Mouse (Mus musculus) C2C12 (cell line): ENCODE data around the gene Pdcd2l.

Source experiments
- CEBPB ChIP-seq: IDR thresholded peaks from one replicate; pipeline ENCODE4 v1.6.1; 2011; ENCODE audit warnings: low read depth, mild to moderate bottlenecking, control low read depth, moderate library complexity
- CTCF ChIP-seq: IDR thresholded peaks from one replicate; pipeline ENCODE4 v1.5.1; 2011; ENCODE audit not compliant: control insufficient read depth, insufficient read depth, insufficient read length
- USF1 ChIP-seq: IDR thresholded peaks from one replicate; pipeline ENCODE4 v1.6.1; 2011; ENCODE audit warnings: low read depth, mild to moderate bottlenecking, control low read depth, moderate library complexity

DNA sequence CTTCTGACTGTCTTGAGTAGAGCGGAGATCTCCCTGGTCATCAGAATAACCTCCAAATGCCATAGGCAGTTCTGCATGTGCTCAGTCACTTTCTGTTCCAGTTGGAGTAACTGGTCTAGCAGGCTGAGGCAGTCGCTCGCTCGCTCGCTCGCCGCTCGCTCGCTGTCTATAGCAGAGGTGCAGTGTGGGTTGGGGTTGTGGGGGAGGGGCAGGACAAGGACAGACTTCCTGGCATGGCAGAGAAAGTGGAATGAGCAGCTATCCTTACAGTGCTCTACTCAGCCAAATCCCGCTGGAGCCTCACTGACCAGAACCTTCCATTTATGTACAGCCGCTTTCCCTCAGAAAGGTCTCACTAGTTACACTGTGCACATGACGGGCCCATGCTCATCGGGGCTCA lies 13.1 kb downstream of the Pdcd2l start:
- TF ChIP-seq CEBPB: no peak
- no peak for TF ChIP-seq CTCF
- TF ChIP-seq USF1: no peak
